Mouse (Mus musculus) stomach, postnatal 0 days (tissue): ENCODE results near the gene 2200002D01Rik.

ENCODE experiments used
- CTCF ChIP-seq: IDR thresholded peaks from 2 replicates; pipeline ENCODE4 v1.5.1; 2016; ENCODE audit warnings: antibody characterized with exemption, low read depth, mild to moderate bottlenecking, moderate library complexity
- EP300 ChIP-seq: optimal IDR thresholded peaks from 2 replicates; pipeline ENCODE3; 2016; ENCODE audit warnings: antibody characterized with exemption

DNA sequence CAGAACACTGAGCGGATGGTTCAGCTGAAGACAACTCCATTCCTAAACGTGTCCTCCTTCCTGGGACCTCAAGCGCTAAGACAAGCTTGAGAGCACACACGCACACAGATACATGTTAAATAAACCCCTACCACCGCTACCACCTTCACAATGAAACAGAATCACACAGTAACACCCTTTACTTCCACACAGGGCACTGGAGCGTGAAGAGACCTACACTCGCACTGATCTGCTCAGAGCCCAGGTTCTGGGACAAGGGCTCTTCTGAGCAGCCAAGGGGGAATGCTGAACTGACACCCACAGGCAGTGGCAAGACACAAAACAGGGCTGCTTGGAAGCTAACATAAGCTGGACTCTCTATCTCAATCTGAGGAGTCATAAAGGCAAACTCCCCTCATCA is 17.4 kb upstream of the 2200002D01Rik start:
- TF ChIP-seq CTCF (no peak), EP300 (no peak)
